Mouse (Mus musculus) MEL (cell line): Measurements from ENCODE around the gene Gm20388.

Experiments
- CHD1 ChIP-seq: IDR thresholded peaks from 2 replicates; pipeline ENCODE4 v1.6.1; 2012; ENCODE audit warnings: low read depth, mild to moderate bottlenecking, inconsistent platforms, low read length, improper control_type of control experiment
- CTCF ChIP-seq, 3 experiments: IDR thresholded peaks in 2 of 3; conservative IDR thresholded peaks in 1 of 3; 2 replicates each; pipeline ENCODE4 v1.5.1; 2011 to 2012; ENCODE audit warnings: low read length in 3 of 3, low read depth in 2 of 3, mild to moderate bottlenecking in 2 of 3, improper control_type of control experiment in 1 of 3, inconsistent platforms in 1 of 3, mixed read lengths in 1 of 3, moderate library complexity in 1 of 3; ENCODE audit not compliant: control insufficient read depth in 1 of 3, insufficient read depth in 1 of 3, poor library complexity in 1 of 3, severe bottlenecking in 1 of 3
- E2F4 ChIP-seq: IDR thresholded peaks from 2 replicates; pipeline ENCODE4 v1.6.1; 2011; ENCODE audit warnings: low read depth, low read length, improper control_type of control experiment, borderline replicate concordance
- GATA1 ChIP-seq: IDR thresholded peaks from 2 replicates; pipeline ENCODE4 v1.6.1; 2011; ENCODE audit warnings: low read depth, low read length, improper control_type of control experiment
- MXI1 ChIP-seq: IDR thresholded peaks from 2 replicates; pipeline ENCODE4 v1.6.1; 2011; ENCODE audit warnings: mild to moderate bottlenecking, low read depth, low read length, improper control_type of control experiment
- NELFE ChIP-seq: IDR thresholded peaks from 2 replicates; pipeline ENCODE4 v1.6.1; 2011; ENCODE audit warnings: low read depth, low read length, improper control_type of control experiment
- POLR2A ChIP-seq, 2 experiments: IDR thresholded peaks; 2 replicates each; pipeline ENCODE4 v1.6.1; 2011 to 2012; ENCODE audit warnings: low read length in 2 of 2, mild to moderate bottlenecking in 2 of 2, control low read depth in 1 of 2, improper control_type of control experiment in 1 of 2, low read depth in 1 of 2, moderate library complexity in 1 of 2; ENCODE audit not compliant: control insufficient read depth in 1 of 2, insufficient read depth in 1 of 2, poor library complexity in 1 of 2
- TBP ChIP-seq: IDR thresholded peaks from 2 replicates; pipeline ENCODE4 v1.8.0; 2011; ENCODE audit warnings: low read depth, low read length, improper control_type of control experiment
- TCF12 ChIP-seq: IDR thresholded peaks from 2 replicates; pipeline ENCODE4 v1.6.1; 2014; ENCODE audit warnings: low read depth, mild to moderate bottlenecking, inconsistent platforms, low read length, improper control_type of control experiment, moderate library complexity
- USF1 ChIP-seq: IDR thresholded peaks from 2 replicates; pipeline ENCODE4 v1.6.1; 2014; ENCODE audit warnings: low read depth, mild to moderate bottlenecking, inconsistent platforms, low read length, improper control_type of control experiment, moderate library complexity

GRCm38 (mm10) chr8:120319449-120319848 is 408.8 kb downstream of the Gm20388 start:
- TF ChIP-seq TCF12 (no peak), E2F4 (no peak), CHD1 (no peak), POLR2A (IDR thresholded peaks at IDR 0.05; ENCODE audit: control insufficient read depth in 1 of 2, insufficient read depth in 1 of 2, low read depth in 1 of 2, low read length in 2 of 2, poor library complexity in 1 of 2) (peak in 1 of 2 experiments; percentile 44; a peak in 1 of 4 replicates), USF1 (no peak), MXI1 (no peak), CTCF (IDR thresholded peaks at IDR 0.05 in 2 of 3, conservative IDR thresholded peaks at IDR 0.05 in 1 of 3; ENCODE audit: control insufficient read depth in 1 of 3, insufficient read depth in 1 of 3, low read depth in 2 of 3, low read length in 3 of 3, poor library complexity in 1 of 3, severe bottlenecking in 1 of 3) (peak in 2 of 3 experiments; percentile 99 to 100), NELFE (no peak), GATA1 (no peak), TBP (peak; percentile 30; the same call in 1 of the 2 replicates)
